Mouse (Mus musculus): Measurements from ENCODE around the gene Capzb.

Capzb gene

DNA sequence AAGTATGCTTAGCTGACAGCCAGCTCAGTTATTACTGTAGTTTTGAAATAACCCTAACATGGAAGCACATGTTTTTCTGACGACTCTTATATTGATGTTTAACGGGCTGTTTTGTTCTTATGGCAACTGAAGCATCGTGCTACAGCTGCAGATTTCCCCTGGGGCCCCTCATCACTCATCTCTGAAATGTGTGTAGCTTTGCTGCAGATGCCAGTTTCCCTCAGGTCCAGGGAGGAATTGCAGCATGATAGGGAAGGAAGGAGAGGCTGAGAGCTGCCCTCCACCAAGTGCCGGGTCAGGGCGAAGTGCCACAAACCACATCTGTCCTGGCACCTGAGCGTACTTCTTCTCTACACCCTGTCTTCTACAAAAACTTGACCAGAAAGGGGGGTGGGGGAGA lies 47.6 kb downstream of the Capzb start:
- peak; percentile 13 for DNase-seq

DNA sequence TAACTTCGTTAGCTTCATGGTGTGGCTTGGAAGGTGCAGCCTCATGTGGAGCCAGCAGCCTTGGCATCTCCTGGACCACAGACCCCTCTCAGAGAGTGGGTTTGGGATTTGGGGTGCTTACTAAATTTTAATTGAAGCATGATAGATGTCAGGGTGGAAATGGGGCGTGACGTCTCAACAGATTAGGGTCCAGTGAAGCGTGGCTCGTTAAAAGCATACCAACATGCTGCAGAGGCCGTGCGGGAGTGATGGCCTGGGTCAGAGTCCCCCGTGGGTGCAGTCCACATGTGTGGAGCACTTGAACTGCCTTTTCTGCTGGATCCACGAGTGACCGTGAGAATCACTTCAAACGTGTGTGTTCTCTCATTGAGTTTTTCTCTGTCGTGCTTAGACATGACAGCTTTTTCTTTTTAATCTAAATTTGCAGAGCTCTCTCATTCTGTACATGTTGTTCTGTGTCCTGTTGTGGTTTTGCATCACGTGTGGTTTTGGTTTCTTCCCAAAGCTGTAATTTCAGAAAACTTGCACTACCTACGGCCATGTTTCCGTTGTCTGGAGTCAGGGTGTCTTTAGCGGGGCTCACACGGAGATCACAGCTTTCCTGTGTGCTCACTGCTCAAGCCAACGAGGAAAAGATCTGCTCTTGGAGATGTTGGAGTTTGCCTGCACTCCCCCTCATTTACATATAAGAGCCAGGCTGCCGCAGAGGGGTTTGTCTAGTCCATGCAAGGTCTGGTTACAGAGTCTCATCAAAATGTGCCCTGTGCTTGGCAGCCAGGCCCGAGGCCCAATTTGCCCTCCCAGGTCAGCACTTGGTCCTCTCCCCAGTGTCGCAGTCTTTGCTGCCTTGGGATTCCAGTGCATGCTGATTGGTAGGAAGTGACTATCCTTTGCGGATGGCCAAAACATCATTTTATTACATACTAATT lies 49.2 kb downstream of the Capzb start:
- DNase-seq: peak; percentile 45

DNA sequence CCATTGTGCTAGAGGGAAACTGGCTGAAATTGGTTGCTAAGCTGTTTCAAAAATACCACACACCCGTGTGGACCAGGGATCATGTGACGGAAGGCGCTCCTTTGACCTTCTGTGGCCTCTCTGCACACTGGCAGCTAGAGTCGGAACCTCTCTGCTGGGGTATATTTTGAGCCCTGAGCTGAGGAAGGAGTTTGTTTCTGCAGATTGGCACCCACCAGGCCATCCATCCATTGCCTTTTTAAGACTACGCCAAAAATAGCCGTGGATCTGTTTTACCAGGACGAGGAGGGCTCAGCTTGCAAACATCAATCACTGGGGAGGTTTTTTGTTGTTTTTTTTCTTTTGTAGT lies 49.9 kb downstream of the Capzb start:
- DNase-seq: no peak

DNA sequence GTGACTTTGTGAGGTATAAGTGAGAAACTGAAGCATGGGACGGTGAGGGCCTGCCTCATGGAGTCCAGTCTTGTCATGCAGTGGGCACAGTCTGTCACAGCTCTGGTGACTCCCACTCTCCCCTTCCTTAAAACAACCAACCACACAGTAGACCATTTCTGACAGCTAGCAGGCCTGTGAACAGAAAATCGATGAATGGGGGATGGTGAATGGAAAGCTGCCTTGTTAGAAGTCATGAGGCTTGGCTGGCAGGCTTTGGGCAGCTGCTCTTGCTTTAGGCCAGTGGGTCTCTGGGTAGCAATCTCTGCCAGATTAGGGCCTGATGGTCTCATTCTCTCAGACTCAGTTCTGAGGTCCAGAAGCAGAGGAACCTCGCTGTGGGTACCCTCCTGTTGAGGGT lies 51.5 kb downstream of the Capzb start:
- no peak for DNase-seq

DNA sequence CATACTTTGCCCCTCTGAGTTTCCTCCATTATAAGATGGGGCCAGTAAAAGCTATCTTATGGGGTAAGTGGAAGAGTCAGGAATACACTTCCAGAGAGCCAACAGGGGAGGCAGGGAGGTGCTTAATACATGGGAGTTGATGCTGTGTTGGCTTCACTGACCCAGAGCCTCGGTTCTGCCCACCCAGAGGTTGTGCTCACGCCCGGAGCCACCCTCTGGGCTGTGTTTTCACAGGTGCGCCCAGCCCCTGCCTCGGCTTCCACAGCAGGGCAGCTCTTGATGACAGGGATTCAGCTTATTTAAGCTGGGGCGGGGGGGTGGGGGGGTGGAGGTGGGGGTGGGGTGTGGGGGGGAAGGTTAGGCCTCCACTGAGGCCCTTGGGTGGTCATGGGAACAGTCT lies 52.1 kb downstream of the Capzb start:
- DNase-seq: no peak

DNA sequence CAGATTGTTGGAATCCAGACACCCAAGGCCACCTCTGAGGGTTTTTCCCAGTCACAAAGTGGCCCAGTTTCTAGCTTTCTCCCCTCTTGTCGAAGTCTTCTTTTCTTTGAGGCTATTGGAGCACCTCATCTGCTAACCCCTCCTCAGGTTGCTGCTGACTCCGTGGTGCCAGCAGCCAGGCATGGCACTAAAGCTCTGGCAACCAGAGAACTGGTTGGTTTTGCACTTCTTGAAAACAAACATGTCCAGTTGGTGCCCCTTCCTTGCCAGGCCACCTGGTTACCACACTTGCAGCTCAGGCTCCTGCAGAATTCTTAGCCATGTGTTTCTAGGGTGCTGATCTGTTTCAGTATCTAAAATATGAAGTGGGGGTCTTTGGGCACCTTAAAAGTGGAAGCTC lies 52.8 kb downstream of the Capzb start:
- DNase-seq: no peak

DNA sequence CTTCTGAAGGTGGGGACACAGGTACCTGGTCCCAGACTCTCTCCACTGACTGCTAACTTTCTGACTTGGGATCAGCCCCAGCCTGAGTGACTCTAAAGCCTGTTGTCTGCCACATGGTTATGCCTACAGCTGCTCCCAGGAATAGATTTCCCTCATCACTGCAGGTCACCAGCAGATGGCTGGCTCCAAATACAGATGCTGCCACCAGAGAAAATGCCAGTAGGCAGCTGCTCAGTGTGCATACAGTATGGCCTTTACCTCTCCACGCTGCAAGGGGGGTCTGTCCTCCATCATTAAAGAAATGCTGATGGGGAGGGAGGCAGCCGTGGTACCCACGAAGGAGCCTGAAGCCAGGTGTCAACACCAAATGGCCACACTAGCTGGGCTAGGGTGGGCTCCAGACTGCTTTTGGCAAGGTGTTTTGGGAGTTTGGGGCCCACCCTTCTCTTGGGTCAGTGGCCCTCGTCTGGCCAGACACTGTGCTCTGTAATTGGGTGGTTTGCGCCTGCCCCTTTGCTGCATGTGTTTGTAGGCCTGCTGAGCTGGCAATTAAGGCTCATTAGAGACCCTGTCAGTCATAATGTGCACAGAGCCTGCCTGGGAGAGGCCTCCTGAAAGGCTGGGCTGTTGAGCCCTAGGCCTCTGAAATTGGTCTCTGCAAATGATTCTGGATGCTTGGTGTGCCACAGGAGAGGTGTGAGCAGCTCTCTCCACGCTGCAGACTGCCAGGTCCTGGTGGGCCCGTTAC lies 53.6 kb downstream of the Capzb start:
- no peak for DNase-seq

DNA sequence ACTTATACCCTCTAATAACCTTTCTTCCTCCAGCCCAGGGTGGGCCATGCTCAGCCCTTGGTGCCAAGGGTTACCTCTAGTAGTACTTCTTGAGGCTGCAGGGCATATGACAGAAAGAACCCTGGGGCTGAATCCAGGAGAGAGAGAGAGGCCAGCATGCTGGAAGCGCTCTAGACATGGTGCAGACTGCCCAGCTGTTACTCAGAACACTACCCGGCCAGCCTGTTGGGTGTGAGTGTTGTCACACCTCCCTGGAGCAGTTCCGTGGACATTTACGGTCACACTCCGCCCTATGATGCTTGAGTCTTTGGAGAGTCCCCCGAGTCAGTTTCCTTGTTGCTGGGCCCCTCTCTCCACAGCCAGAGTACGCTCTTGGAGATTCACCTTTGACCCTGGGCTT lies 55.3 kb downstream of the Capzb start:
- no peak for DNase-seq

DNA sequence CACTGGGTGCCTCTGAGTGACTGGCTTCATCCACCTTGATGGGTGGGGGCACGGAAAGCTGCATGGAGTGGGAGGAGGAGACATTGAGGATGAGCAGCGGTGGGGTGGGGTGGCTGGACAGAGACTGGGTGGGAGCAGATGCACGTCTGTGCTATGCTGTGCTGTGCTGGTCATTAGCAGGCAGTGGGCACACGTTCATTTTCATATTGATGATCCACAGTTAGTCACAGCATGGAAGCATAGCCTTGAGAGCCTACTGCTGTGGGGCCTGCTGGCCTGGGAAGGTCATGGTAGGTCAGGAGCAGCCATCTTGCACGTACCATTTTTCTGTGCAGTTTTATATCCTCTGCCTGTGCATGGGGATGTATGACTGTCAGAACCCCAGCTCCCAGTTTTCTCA lies 56.0 kb downstream of the Capzb start:
- no peak for DNase-seq

DNA sequence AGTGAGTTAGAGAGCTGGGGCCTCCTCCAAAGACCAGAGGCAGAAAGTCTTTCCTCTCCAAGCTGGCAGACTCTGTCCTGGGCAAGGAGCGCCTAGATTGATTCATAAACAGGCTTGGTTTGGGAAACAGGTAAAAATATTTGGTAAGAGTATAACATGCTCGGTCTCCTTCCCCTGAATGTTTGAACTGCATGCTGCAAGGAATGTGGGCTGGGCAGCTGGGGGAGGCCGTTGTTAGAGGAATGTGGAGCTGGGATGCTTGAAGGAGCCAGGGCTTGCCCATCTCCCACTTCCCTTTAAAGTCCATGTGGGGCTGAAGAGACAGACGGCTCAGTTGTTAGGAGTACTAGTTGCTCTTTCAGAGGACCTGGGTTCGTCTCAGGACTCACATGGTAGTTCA lies 57.3 kb downstream of the Capzb start:
- DNase-seq: no peak

DNA sequence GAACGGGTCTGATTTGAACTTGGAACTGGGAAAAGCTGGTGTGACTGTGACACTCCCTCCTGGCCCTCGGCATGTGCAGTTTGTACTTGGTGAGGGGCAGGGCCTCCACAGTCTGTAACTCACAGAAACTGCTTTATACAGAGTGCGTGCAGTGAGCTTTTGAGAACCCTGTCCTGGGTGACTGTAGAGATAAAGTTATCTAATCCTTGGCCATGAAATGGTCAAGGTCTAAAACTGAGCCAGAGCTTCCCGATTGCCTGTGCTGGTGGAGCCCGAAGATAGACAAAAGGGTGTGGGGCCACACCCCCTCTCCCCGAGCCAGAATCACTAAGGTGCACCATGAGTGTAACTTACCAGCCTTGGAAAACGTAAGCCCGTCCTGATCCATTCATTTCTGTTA lies 58.2 kb downstream of the Capzb start:
- no peak for DNase-seq

DNA sequence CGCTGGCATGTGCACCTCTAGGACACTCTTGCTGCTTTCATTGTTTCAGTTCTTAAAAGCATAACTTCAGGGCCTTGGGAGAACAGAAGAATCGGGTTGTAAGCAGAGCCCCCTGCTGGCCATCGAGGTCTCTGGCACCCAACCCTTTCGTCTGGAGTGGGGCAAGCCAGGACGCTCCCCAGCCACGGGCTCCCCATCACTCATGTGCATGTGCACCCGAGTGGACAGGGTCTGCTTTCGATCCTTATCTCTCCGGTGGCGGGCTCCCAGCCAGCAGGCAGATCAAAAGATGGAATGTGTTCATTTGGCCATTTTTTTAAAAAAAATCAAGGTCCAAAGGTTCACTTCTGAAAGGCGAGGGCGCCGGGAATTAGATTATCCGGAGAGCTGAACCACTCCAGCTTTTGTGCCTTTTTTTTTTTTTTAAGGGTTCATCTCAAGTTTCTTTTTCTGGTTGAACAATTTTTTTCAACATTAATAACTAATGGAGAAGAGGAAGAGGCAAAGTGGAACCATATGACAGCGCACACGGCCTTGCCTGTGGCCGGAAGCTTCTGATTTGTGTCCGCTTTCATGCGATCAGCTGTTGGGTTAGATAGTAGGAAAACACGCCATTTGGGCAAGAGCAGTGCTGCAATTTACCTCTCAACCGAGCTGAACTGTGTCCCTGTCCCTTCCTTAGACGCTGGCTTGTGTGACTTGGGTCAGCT lies 59.5 kb downstream of the Capzb start:
- peak; percentile 78 for DNase-seq

DNA sequence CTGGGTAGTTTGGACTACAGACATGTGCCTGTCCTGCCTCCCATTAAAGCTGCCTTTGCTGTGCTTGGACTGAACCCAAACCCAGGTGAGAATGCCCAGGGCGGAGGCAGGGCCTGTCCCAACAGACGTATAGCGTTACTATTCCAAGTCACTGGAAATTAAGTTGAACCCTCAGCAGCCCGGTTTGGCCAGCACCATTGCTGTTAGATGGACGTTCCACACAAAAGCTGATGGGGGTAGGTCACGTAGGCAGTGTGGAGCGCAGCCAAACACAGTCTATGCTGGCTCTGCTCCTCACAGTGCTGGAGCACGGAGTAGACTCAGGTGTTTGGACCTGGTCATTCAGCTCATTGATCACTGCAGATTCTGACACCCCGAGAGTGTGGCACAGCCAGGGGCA lies 60.5 kb downstream of the Capzb start:
- no peak for DNase-seq

DNA sequence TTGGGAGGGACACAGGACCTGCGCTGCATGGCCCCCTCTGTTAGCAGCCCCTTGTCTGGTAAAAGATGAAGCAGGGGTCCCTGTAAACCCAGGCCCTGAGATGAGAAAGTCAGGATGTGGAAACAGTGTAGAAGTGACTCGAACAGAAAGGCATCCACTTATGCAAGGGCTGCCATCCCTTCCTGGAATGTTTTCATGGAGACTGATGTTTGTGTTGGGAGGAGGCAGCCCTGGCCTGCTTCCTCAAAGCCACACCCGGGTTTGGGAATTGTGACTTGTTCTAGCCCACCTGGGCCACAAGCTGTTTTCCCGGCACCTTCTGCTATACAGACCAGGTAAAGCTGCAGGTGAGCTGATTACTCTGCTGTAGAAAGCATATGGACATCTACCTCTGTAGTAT lies 63.4 kb downstream of the Capzb start:
- DNase-seq: no peak

DNA sequence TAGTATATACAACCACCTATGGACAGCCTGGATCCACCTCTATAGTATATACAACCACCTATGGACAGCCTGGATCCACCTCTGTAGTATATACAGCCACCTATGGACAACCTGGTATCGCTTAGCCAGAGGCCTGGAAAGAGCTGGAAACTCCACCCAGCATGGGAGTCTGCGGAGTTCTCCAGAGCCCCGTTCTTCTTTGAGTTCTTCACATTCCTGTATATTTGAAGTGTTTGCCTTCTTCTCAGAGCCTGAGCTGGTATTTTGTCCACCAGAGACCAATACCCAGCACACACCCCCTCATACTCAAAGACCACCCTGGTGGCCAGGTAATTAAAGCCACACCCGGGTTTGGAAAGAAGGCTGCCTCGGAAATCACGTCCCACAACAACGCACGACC lies 64.0 kb downstream of the Capzb start:
- no peak for DNase-seq

DNA sequence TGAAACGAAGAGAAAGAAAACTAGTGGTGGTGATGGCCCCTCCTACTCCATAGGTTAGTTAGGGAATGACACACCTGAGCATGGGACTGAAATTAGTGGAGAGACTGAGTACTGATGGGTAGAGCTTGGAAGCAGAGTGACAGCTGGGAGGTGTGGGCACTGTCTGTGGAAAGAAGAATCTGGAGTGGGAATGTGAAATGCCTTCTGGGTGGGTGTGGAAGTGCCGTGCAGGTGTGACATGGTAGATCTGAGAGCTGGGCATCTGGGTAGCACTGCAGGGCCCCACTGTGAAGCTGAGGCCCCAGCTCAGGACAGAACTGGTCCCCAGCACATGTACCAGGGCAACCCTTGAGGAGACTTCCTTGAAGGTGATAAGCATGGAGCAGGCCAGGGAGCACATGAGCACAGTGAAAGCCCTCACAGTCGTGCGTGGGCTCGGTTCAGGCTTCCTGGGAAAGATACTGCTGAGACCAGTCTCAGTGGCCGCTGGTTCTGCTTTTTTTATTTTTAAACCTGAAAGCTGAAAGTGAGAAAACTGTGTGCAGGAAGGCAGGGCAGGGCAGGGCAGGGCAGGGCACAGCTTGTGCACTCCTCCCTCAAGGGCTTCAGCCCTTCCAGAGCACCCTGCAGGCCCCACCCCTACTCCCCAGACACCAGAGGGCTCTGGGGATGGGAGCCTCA lies 66.1 kb downstream of the Capzb start:
- DNase-seq: no peak

DNA sequence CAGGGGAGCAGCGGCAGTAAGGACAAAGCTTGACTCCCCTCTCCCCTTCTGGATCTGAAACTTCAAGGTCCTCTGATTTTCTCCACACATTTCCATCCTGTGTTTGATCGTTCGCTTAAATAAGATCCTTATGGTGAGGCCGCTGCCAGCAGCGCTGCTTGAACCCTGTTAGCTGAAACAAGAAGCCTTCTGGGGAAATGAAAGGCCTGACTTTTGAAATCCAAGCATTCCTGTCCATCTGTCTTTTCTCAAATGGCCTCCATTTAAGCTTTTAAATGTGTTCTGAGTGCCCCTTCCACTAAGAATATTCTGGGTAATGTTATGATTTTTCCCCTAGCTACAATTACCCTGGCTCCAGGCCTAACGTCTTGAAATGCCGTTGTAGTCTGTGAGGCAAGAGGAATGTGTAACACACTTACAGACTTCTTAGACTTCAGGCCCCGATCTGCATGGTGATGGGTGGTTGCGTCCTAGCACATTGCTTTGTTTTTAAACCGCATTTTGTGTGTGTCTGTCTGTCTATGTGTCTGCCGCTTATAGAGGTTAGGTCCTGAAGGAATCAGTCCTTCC lies 66.7 kb downstream of the Capzb start:
- DNase-seq: no peak

DNA sequence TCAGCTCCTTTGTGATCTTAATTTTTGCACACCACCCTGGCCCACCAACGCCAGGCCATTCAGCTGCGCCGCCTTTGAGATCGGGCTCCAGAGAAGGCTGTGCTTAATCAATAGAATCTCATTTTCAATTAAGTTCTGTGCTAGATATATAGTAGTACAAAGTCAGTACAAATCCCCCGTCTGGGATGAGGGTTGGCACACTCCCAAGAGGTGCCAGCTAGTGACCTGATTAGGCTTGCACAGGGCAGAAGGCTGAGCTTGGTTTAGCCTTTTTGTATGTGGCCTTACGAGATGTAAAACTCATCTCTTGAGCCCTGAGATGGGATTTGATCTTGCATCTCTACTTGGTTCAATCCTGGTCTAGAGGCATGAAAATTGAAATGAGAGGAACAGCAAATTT lies 70.3 kb downstream of the Capzb start:
- no peak for DNase-seq

DNA sequence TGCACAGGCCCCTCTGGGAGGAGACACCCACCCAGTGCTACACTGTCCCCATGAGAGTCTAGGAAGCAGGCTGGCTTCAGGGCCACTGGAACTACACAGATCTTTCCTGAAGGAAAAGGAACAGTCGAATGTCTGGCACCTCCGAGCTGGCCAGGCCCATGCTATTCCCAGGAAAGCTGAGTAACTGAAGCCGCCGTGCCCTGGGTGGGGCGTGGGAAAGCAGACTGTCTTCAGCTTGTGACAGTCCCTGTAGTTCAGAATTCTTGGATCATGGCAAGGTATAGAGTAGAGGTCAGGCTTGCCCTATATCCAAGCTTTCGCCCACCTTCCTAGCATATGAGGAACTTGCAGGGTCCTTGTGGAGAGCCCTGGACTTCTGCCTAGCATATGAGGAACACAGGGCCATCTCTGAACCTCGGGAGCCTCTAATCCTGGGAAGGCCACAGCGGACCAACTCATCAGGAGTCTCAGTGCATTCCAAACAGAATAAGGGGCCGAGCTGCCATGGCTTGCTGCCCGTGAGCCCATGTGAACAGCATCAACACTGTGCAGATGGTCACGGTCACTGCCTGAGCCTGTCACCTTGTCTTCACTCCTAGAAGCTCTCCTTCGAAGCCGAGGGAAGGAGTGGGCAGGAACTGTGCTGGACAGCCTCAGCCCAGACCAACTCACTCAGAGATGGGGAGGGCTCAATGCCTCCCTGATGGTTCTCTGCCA lies 73.2 kb downstream of the Capzb start:
- no peak for DNase-seq

DNA sequence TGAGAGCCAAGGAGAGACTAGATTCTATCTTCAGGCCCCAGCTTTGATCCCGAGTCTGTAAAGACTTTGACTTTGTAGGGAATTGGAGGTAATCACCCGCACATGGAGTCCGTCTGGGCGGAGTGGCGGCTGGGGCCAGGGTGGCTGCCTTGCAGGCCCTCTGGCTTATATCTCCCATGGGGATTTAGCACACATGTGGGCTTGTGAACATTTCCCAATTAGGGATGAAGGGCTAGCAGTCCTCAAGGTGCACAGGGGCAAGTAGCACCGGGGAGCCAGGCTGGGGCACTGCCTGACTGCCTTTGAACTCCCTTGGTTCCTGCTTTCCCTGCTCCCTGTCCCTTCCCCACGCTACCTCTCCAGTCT lies 73.8 kb downstream of the Capzb start:
- DNase-seq: no peak

DNA sequence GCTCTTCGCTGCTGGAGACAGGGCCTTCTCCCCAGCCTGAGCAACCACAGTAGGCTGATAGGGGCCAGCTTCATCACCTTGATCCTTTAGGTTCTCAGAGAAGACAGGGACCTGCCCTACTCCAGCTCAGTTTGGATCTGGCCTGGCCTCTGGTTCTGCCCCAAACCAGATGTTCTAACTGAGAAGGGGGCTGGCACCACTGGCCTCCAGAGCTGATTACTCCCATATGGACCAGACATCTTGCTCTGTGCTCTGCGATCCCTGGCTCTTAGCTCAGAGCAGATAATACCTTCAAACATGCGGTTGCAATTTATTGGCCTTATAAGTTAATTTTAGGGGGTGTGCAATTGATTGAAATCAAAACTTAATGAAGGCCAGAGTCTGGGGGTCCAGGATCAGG lies 74.6 kb downstream of the Capzb start:
- DNase-seq: no peak

DNA sequence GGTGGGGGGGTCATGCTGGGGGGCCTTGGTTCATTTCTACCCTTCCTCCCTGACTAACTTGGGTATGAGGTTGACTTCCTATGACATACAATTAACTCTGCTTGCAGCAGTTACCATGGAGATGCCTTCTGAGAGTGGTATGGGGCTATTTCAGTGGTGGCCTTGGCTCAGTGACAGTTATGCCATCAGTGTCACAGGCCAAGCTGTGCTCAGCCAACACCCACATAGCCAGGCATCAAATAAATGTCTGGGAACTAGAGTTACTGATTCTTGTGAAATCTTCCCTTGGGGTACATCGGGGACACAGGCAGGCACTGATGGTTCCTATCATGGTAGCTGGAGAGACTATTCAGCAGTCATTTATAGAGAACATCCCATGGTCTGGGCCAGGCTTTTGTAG lies 75.5 kb downstream of the Capzb start:
- no peak for DNase-seq

Data from thymus, postnatal 14 days (tissue).